In genomic region chr7:98276263-98276662, GRCm38 (mm10) we compare ENCODE assay signal across 15 mouse cellular contexts. TPM values are rescaled to one million over a fixed set of nuclear protein-coding genes. Genes with fewer than 3 reads are reported as not detected.
A peak's percentile ranks its signal among the peaks of the same experiment; 100 is the strongest.
DNase-seq lines count a peak whose midpoint lies in the region; TF ChIP-seq lines count a peak whose summit lies in the region.
"Had no signal": no experiment of that assay in that cellular context is flagged by ENCODE, and none has a peak within 500 bp of the region (broad histone marks: within the 10 kb centered on the region; RNA-seq: fewer than 3 reads in every experiment).

No protein-coding gene starts in this region.

- no peak for DNase-seq in gastrocnemius, adult 2 months
- no peak for DNase-seq in gastrocnemius, postnatal 14 days
- DNase-seq in lung, adult 2 months: no peak
- DNase-seq in lung, adult 18-20 months: no peak
- DNase-seq in R1 (ENCODE audit: low read depth, low spot score): peak; percentile 9
- DNase-seq in retina, postnatal 1 day: peak; percentile 2
- no peak for DNase-seq in adipocyte (ENCODE audit: low spot score)
- DNase-seq in neural tube, embryonic 10.5 days (ENCODE audit: extremely low spot score, low spot score): no peak
- DNase-seq: heart, postnatal 36 days; right cerebral cortex, postnatal 4 days had no signal

- intact Hi-C loops in gastrocnemius, adult 2 months (cut with DNase I): no loop called here
- intact Hi-C loops in gastrocnemius, postnatal 14 days (cut with DNase I; ENCODE audit: low total_unique reads): no loop called here

- H3K4me1 ChIP-seq in lung, adult 2 months (ENCODE audit: control insufficient read depth, insufficient read depth, low read length): no peaks in the 10 kb centered on the region
- H3K4me1 ChIP-seq: forebrain, embryonic 13.5 days; kidney, embryonic 15.5 days; limb, embryonic 15.5 days; midbrain, embryonic 12.5 days; neural tube, embryonic 15.5 days had no signal

- no peak overlapping the region for H3K4me3 ChIP-seq in gastrocnemius, adult 2 months
- H3K4me3 ChIP-seq in lung, adult 2 months (replicated peaks; ENCODE audit: extremely low read depth, low read depth, low read length): no peak overlapping the region
- H3K4me3 ChIP-seq: forebrain, embryonic 13.5 days; kidney, embryonic 15.5 days; limb, embryonic 15.5 days; midbrain, embryonic 12.5 days; neural tube, embryonic 15.5 days had no signal

- TF ChIP-seq CTCF in gastrocnemius, adult 2 months (IDR thresholded peaks at IDR 0.05): peak; percentile 32; the same call in 1 of the 2 replicates
- peak; percentile 19; the same call in 1 of the 2 replicates for TF ChIP-seq CTCF in lung, adult 2 months (IDR thresholded peaks at IDR 0.05; ENCODE audit: insufficient read depth, low read length)

- TF ChIP-seq POLR2A in lung, adult 2 months (IDR thresholded peaks at IDR 0.05; ENCODE audit: borderline replicate concordance, extremely low read depth, low read depth, low read length): no peak

- no peak overlapping the region for H3K27ac ChIP-seq in gastrocnemius, adult 2 months
- H3K27ac ChIP-seq: forebrain, embryonic 13.5 days; kidney, embryonic 15.5 days; limb, embryonic 15.5 days; midbrain, embryonic 12.5 days; neural tube, embryonic 15.5 days had no signal

RNA-seq across cellular contexts. Expression of gene Acer3, which starts 44.7 kb away (rescaled TPM):
- 1 to 10 TPM; 4.0 to 5.3 TPM for total RNA-seq in gastrocnemius, adult 2 months (2021)
- total RNA-seq in gastrocnemius, postnatal 14 days (2021): 1 to 10 TPM; 5.1 to 5.6 TPM
- 22.0 and 22.6 TPM in 2 replicates for polyA plus RNA-seq in lung, adult 2 months (2012; rRNA removed)

Comparison
In these comparisons a context has a peak if more than half of its experiments do, and no peak if none do; other contexts are left out.
1. DNase-seq: peak in R1 (single experiment) and retina, postnatal 1 day (single experiment); none in gastrocnemius, adult 2 months (single experiment), gastrocnemius, postnatal 14 days (single experiment), lung, adult 2 months (single experiment), lung, adult 18-20 months (0 of 2), adipocyte (single experiment) and neural tube, embryonic 10.5 days (single experiment).